Mouse (Mus musculus) midbrain, embryonic 14.5 days (tissue): ENCODE results near the gene Depdc5. TPM values are rescaled to one million over a fixed set of nuclear protein-coding genes. Genes with fewer than 3 reads are reported as not detected.
"Not testable (repeated sequence)": the region's sequence is repeated elsewhere in the genome, so short reads cannot be mapped to it uniquely, and the experiment has no call there.

Source experiments
- ATAC-seq: fragments of 200-750 bp; cut with Nextera tagmentation; 2 replicates; pipeline ENCODE4 v1.8.0; 2017; ENCODE audit warnings: moderate number of reproducible peaks, moderate library complexity; ENCODE audit not compliant: low FRiP score, low TSS enrichment
- DNase-seq: peaks from one replicate; pipeline ENCODE4 v3.0.0-alpha.2; 2015
- H3K27ac ChIP-seq: fragments of 300-500 bp; sonication (generic); replicated peaks from 2 replicates; pipeline ENCODE4 v1.5.1; 2014; ENCODE audit warnings: mild to moderate bottlenecking, low read depth, low read length, moderate library complexity
- H3K27me3 ChIP-seq: fragments of 300-500 bp; sonication (generic); 2 replicates; pipeline ENCODE4 v1.6.1; 2014; ENCODE audit warnings: low read length, control low read depth, mixed read lengths; ENCODE audit not compliant: control insufficient read depth, insufficient read depth
- H3K36me3 ChIP-seq: fragments of 300-500 bp; sonication (generic); 2 replicates; pipeline ENCODE4 v1.6.1; 2014; ENCODE audit warnings: low read length, control low read depth; ENCODE audit not compliant: control insufficient read depth, insufficient read depth
- H3K4me1 ChIP-seq: fragments of 300-500 bp; sonication (generic); 2 replicates; pipeline ENCODE4 v1.6.1; 2014; ENCODE audit warnings: mild to moderate bottlenecking, antibody characterized with exemption, low read length, control low read depth; ENCODE audit not compliant: control insufficient read depth, insufficient read depth
- H3K4me2 ChIP-seq: fragments of 300-500 bp; sonication (generic); 2 replicates; pipeline ENCODE4 v1.6.1; 2014; ENCODE audit warnings: mild to moderate bottlenecking, low read length, moderate library complexity
- H3K4me3 ChIP-seq: fragments of 300-500 bp; sonication (generic); replicated peaks from 2 replicates; pipeline ENCODE4 v1.5.1; 2014; ENCODE audit warnings: low read depth, low read length
- H3K9ac ChIP-seq: fragments of 300-500 bp; sonication (generic); replicated peaks from 2 replicates; pipeline ENCODE4 v1.6.1; 2014; ENCODE audit warnings: mild to moderate bottlenecking, low read length, moderate library complexity
- H3K9me3 ChIP-seq: fragments of 300-500 bp; sonication (generic); 2 replicates; pipeline ENCODE4 v1.6.1; 2016; ENCODE audit warnings: low read length, control low read depth, mixed read lengths; ENCODE audit not compliant: control insufficient read depth
- WGBS: fragments of 180-500 bp; shearing (Covaris S2); extraction: QIAGEN DNeasy Blood & Tissue Kit; methylation state at CpG from one replicate; pipeline ENCODE4 v1.1.7; 2014; 5-methylcytosine and 5-hydroxymethylcytosine counted together
- polyA plus RNA-seq: library from polyadenylated mRNA; unstranded; fragments of >200 nt; fragmentation: Nextera tagmentation; extraction: Ambion mirVana; gene quantifications from 2 replicates; pipeline ENCODE4 v1.2.1, GENCODE M21; 2014

Depdc5 gene
- polyA plus RNA-seq, 1 experiment from 2014 or later = 30.9 TPM

- Histone ChIP-seq H3K27me3 (no peaks in the 10 kb centered on the region), H3K9me3 (no peaks in the 10 kb centered on the region), H3K27ac (no peak overlapping the region), H3K4me3 (no peak overlapping the region), H3K9ac (peak overlapping the region; percentile 23; the same call in 1 of the 2 replicates), H3K4me1 (peaks cover 42% of the 10 kb centered on the region), H3K36me3 (peaks cover 24% of the 10 kb centered on the region), H3K4me2 (peak overlapping the region; percentile 94)
- 86% methylated on average over 2 of the region's 2 CpGs for WGBS
- DNase-seq (no peak), ATAC-seq (no peak)
Measured at GRCm38 (mm10) chr5:33021622-33022021, 158.1 kb downstream of the Depdc5 start.

- no peak overlapping the region for H3K9ac ChIP-seq
- no peaks in the 10 kb centered on the region for H3K9me3 ChIP-seq
- H3K4me3 ChIP-seq = no peak overlapping the region
- DNase-seq = no peak
- peaks cover 35% of the 10 kb centered on the region for H3K4me1 ChIP-seq
- H3K27me3 ChIP-seq = no peaks in the 10 kb centered on the region
- peaks cover 31% of the 10 kb centered on the region for H3K36me3 ChIP-seq
- ATAC-seq = no peak
- no peak overlapping the region for H3K27ac ChIP-seq
- WGBS = 98% methylated on average over 4 of the region's 4 CpGs
- H3K4me2 ChIP-seq = no peak overlapping the region
Measured at GRCm38 (mm10) chr5:33023337-33023736, 159.8 kb downstream of the Depdc5 start.

DNA sequence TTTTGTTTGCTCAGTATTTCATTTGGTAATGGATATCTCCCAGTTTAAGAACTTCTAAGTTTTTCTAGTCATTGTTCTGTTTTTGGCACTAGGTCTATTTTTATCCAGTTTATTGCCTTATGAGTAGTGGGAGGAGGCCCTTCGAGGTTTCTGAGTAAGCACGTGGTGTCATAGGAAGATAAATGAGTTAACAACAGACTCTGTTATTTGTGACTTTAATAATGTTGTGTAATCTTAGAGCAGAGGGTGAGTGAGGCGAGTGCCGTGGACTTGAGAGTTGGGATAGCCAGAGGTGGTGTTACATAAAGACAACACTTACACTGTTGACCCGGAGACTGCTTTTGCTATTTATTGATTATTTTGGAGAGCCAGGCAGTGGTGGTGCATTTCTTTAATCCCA, 161.0 kb downstream of the Depdc5 start:
- no peak overlapping the region for H3K9ac ChIP-seq
- no peak overlapping the region for H3K27ac ChIP-seq
- no peak overlapping the region for H3K4me3 ChIP-seq
- H3K4me1 ChIP-seq = peaks cover 36% of the 10 kb centered on the region
- DNase-seq = no peak
- WGBS = 89% methylated on average over 5 of the region's 5 CpGs
- ATAC-seq = no peak
- H3K36me3 ChIP-seq = peaks cover 39% of the 10 kb centered on the region
- H3K27me3 ChIP-seq = no peaks in the 10 kb centered on the region
- no peak overlapping the region for H3K4me2 ChIP-seq
- no peaks in the 10 kb centered on the region for H3K9me3 ChIP-seq

DNA sequence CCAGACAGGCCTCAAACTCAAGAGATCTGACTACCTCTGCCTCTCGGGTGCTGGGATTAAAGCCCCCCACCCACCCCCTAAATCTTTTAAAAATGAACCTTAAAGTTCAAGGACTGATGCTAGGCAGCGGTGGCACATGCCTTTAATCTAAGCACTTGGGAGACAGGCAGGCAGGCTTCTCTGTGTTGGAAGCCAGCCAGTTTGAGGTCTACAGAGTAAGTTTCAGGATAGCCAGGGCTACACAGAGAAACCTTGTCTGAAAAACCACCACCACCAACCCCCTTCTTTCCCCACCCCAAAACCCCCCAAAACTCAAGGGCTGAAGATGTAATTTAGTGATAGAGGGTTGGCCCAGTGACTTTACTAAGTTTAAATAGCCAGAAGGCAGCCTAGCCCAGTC, 165.2 kb downstream of the Depdc5 start:
- Histone ChIP-seq H3K4me2 (no peak overlapping the region), H3K9me3 (no peaks in the 10 kb centered on the region), H3K27me3 (no peaks in the 10 kb centered on the region), H3K27ac (no peak overlapping the region), H3K36me3 (peaks cover 34% of the 10 kb centered on the region), H3K4me1 (peaks cover 31% of the 10 kb centered on the region), H3K4me3 (no peak overlapping the region), H3K9ac (no peak overlapping the region)
- no peak for ATAC-seq
- no peak for DNase-seq
- 70% methylated on average over 2 of the region's 2 CpGs for WGBS

GRCm38 (mm10) chr5:33030425-33031175, 167.1 kb downstream of the Depdc5 start:
- ATAC-seq (peak; percentile 78), DNase-seq (peak; percentile 90)
- no peak overlapping the region for H3K4me3 ChIP-seq
- H3K36me3 ChIP-seq = peaks cover 18% of the 10 kb centered on the region
- H3K27me3 ChIP-seq = no peaks in the 10 kb centered on the region
- peaks cover 26% of the 10 kb centered on the region for H3K4me1 ChIP-seq
- no peak overlapping the region for H3K9ac ChIP-seq
- peak overlapping the region; percentile 84 for H3K27ac ChIP-seq
- H3K4me2 ChIP-seq = peak overlapping the region; percentile 36
- 38% methylated on average over 4 of the region's 4 CpGs for WGBS
- no peaks in the 10 kb centered on the region for H3K9me3 ChIP-seq

- Histone ChIP-seq H3K4me1 (peaks cover 26% of the 10 kb centered on the region), H3K27me3 (no peaks in the 10 kb centered on the region), H3K4me2 (no peak overlapping the region), H3K27ac (peak overlapping the region; percentile 84), H3K4me3 (no peak overlapping the region), H3K9me3 (no peaks in the 10 kb centered on the region), H3K9ac (no peak overlapping the region), H3K36me3 (peaks cover 15% of the 10 kb centered on the region)
- 88% methylated on average over 10 of the region's 10 CpGs for WGBS
- ATAC-seq (no peak), DNase-seq (no peak)
Measured at GRCm38 (mm10) chr5:33032036-33032773, 168.7 kb downstream of the Depdc5 start.

DNA sequence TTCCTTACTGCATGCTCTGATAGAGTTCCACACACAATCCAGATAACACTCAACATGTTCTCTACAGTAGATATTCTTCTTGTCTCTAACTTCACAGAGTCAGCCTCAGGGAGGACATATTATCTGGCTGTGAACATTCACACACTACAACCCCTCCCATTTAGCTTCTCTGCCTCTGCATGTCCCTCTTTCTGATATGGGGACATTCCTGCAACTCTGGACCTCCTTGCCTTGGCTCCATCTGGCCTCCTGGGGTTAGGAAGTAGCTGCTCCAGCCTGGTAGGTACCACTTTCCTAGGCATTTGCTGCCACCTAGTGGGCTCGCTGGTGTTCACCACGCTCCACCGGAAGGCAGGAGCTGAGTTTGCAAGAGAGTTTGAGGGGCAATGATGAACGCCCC, 169.6 kb downstream of the Depdc5 start:
- no peak overlapping the region for H3K4me3 ChIP-seq
- WGBS = under 1% methylated on average over 4 of the region's 4 CpGs
- peak; percentile 69; the same call in 1 of the 2 replicates for ATAC-seq
- peaks cover 10% of the 10 kb centered on the region for H3K36me3 ChIP-seq
- no peak overlapping the region for H3K27ac ChIP-seq
- H3K4me2 ChIP-seq = no peak overlapping the region
- DNase-seq = peak; percentile 94
- H3K9ac ChIP-seq = no peak overlapping the region
- H3K27me3 ChIP-seq = no peaks in the 10 kb centered on the region
- no peaks in the 10 kb centered on the region for H3K9me3 ChIP-seq
- peaks cover 26% of the 10 kb centered on the region for H3K4me1 ChIP-seq

DNA sequence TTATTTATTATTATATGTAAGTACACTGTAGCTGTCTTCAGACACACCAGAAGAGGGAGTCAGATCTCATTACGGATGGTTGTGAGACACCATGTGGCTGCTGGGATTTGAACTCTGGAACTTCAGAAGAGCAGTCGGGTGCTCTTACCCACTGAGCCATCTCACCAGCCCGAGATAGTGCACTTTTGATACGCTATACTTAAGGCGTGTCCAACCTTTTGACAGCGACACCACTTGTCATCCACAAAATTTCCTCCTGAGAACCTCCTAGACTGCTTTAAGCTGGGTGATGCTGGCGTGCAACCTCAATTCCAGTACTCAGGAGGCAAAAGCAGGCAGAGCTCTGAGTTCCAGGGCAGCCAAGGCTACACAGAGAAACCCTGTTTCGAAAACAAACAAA, 170.1 kb downstream of the Depdc5 start:
- not testable (repeated sequence) for H3K27me3 ChIP-seq, H3K9me3 ChIP-seq, DNase-seq, H3K36me3 ChIP-seq, H3K27ac ChIP-seq, H3K4me2 ChIP-seq, H3K4me3 ChIP-seq, H3K9ac ChIP-seq, ATAC-seq
- peaks cover 26% of the 10 kb centered on the region for H3K4me1 ChIP-seq
- 43% methylated on average over 8 of the region's 8 CpGs for WGBS
